Mouse (Mus musculus) kidney, adult 2 months (tissue): ENCODE measurements around the gene Mapkbp1.

Experiments used
- CTCF ChIP-seq: fragments of 200-500 bp; conservative IDR thresholded peaks from 2 replicates; pipeline ENCODE4 v1.5.1; 2011; ENCODE audit warnings: low read depth, mild to moderate bottlenecking, control low read depth, low read length, moderate library complexity, mixed read lengths; ENCODE audit not compliant: insufficient read depth, insufficient read length
- POLR2A ChIP-seq: fragments of 200-500 bp; IDR thresholded peaks from one replicate; pipeline ENCODE4 v1.6.1; 2011; ENCODE audit warnings: low read depth, low read length, control low read depth

- TF ChIP-seq POLR2A = no peak
- no peak for TF ChIP-seq CTCF
Measured at GRCm38 (mm10) chr2:119988952-119989351, 16.5 kb downstream of the Mapkbp1 start.
